Mouse (Mus musculus) WW6 (cell line): ENCODE measurements around the gene Wipf2.
"Not testable (repeated sequence)": the region's sequence is repeated elsewhere in the genome, so short reads cannot be mapped to it uniquely, and the experiment has no call there.

Source experiments
- DNase-seq: peaks from one replicate; pipeline ENCODE4 v3.0.0-alpha.2; 2013; ENCODE audit warnings: low read depth, low spot score

Gene Wipf2

DNA sequence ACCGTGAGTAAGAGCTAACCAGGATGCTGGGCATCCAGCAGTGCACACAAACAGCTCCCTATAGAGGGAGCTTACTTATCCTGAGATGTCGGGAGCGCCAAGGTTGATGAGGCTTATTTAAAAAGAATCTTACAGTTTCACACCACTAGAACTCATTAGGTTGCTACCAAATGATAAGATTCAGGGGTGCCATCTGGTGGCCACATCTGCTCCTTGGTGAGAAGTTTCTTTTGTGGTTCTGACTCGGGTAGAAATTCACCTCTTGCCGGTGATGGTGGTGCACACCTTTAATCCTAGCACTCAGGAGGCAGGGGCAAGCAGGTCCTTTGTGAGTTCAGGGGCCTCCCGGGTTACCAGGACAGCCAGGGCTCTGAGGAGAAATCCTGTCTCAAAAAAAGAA, 46.2 kb downstream of the Wipf2 start:
- DNase-seq, result no peak

GRCm38 (mm10) chr11:98910415-98910814, 47.0 kb downstream of the Wipf2 start:
- DNase-seq, result no peak

DNA sequence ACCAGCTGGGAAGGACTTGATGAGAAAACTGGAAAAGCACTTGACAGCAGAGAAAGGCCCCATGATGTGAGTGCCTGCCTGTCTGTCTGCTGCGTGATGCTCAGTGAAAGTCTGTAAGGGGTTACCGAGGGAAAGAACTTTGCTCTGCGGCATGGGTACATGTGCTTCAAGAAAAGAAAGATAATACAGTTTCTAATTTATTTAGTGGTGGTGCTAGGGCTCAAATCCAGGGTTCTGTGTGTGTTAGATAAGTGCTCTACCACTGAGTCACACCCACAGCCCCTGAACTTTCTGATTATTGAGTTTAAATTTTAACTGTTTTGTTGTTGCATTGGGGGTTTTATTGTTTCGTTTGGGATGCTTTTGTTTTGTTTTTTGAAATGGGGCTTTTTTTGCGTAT, 48.1 kb downstream of the Wipf2 start:
- DNase-seq, result no peak

DNA sequence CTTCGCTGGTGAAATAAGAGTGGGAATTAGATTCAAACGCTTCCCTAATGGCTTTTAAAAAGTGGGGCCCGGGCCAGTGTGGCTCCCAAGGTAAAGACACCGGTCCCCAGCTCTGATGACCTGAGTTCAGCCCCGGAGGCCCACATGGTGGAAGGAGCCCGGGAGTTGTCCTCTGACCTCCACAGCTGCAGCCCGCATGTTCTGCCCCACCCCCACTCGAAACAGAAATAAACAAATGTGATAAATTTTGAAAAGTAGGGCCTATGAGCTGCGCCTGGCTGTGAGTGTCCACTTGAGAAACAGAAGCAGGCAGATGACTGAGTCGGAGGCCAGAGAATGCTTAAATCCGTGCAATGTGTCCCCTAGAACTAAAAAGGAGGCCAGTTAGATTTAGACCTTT, 50.8 kb downstream of the Wipf2 start:
- DNase-seq, result no peak

DNA sequence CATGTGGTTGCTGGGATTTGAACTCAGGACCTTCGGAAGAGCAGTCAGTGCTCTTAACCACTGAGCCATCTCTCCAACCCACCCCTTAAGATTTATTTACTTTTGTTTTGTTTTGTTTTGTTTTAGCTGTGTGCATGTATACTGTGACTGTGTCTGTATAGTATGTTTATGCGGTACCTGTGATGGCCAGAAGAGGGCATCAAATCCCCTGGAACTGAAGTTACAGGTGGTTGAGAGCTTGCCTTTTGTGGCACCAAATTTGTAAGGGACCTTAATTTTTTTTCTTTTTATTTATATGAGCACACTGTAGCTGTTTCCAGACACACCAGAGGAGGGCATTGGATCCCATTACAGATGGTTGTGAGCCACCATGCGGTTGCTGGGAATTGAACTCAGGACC, 52.9 kb downstream of the Wipf2 start:
- not testable (repeated sequence) for DNase-seq

DNA sequence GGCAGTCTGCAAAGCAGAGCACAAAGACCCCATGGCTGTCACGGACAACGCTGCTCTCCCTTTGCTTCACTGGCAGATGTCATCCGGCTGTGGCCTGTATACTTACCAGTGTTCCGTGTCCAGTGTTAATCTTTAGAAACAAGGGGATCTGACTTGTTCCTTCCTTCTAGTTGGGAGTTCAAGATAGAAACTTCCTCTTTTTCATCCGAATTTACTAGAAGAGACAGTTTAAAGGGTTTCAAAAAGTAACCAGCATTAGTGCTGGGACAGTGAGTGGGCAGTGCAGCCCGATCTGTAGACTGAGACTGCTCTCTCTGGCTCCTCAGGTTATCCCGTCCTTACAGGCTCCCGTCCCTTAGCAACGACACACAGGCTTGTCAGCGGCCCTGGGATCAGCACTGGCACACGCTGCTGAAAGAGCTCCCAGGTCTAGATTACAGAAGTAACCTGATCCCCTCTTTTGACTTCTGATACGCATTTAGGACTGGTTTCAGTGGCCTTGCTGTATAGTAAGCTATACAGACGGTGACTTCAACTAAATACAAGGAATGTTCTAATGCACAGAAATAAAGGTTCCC, 54.1 kb downstream of the Wipf2 start:
- no peak for DNase-seq

DNA sequence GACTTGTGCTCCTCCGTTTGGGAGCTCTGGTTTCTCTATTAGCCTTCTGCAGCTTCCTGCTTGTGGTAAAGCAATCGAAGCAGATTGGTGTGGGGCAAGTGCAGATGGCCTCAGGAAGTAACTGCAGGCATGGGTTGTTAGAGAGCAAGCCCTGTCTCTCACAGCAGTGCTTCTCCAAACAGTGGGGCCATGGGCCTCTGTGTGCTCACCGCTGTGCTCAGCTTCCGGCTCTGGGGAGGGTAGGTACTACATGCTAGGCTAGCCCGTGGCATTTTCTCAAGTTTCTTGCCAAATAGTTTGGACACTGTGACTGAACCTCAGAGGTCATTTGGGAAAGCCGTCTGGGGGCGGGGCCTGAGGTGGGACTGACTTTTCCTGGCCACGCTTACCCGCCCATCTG, 54.8 kb downstream of the Wipf2 start:
- DNase-seq, result no peak

- no peak for DNase-seq
Measured at GRCm38 (mm10) chr11:98919009-98919408, 55.6 kb downstream of the Wipf2 start.

DNA sequence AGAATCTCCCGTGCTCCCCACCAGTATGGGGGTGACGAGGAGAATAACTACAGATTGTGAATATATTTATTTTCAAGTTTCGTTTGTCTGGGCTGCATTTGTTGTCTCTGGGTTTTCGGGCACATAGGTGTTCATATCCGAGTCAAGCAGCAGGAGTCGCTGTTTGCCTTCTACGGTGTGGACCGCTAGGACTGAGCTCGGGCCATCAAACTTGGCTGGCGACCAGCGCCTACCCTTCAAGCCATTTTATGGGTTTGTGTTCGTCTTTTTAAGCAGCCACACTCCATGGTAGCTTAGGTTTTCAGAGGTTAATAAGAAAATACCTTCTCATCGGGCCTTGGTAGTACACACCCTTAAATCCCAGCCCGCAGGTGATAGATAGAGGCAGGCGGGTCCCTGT, 58.4 kb downstream of the Wipf2 start:
- not testable (repeated sequence) for DNase-seq

DNA sequence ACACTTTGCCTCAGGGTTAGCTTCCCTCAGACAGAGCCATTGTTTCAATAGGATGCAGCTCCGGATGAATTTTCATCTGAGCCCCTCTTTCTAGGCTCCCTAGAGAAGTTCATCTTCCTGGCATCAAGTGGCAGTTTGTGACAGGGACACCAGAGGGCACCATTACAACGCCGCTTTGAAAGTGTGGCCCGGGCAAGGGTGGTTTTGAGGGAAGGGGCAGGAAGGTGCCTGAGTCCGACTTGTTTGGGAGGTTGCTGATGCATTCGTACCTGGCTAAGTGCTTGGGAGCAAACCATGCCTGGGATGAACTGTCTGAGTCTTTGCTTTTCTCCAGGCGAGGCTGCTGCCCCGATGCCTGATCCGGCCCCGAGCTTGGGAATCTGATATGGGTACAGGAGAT, 58.9 kb downstream of the Wipf2 start:
- DNase-seq, result not testable (repeated sequence)

DNA sequence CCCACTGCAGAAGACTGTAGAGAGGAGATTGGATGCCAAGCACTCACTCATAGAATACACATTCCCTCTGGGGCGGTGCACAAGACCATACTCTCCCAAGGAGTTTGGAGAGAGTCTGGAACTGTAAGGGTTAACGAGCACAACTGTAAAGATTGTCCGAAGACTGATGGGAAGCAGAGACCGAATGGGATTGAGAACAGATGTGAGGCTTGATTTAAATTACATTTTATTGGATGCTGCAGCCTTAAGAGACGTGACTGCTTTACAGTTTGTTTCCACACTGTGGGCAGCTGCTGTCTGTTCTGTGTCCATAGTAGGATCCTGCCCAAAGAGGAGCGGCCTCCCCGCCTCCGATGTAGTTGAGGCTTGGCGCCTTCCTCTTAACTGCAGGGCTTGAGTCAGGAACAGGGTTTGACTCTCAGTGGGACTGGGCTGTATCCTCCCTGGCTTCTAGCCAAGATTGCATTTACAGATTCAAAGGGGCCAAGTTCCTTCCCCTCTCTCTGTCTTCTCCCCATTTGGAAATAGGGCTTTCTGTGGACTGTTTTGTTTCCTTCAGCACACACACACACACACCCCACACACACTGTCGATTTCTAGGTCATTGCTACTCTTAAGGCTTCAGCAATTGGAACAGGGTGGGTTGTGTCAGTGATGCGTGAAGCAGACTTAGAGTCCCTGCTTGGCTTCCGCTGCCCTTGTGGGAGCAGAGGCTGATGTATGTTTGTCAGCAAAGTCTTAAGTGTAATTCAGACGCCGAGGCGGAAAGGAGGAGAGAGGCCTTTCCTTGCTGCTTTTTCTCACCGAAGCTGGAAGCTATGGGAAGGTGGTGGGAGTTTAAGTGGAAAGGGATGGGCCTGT, 59.6 kb downstream of the Wipf2 start:
- not testable (repeated sequence) for DNase-seq

- DNase-seq, result no peak
Measured at GRCm38 (mm10) chr11:98924633-98925175, 61.3 kb downstream of the Wipf2 start.

GRCm38 (mm10) chr11:98925265-98925721, 61.9 kb downstream of the Wipf2 start:
- DNase-seq, result no peak

DNA sequence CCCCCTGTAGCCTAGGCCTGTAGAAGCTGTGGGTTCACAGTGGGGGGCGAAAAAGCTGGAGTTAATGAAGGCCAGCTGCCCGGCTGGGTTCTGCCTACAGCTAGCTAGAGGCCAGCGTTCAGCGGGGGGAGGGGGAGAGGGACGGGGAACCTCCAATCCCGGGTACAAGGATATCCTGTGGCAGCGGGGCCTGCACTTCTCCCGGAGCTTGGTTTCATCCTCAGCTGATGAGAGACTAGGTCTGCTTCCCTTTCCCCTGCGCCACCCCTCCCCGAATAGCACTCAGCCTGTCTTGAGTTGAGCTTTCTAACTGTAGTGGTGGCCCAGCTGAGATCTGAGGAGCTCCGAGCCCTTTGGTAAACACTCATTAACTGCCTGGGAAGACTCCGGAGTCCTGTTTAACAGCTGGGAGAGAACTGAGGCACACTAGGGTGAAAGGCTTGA, 62.5 kb downstream of the Wipf2 start:
- no peak for DNase-seq

DNA sequence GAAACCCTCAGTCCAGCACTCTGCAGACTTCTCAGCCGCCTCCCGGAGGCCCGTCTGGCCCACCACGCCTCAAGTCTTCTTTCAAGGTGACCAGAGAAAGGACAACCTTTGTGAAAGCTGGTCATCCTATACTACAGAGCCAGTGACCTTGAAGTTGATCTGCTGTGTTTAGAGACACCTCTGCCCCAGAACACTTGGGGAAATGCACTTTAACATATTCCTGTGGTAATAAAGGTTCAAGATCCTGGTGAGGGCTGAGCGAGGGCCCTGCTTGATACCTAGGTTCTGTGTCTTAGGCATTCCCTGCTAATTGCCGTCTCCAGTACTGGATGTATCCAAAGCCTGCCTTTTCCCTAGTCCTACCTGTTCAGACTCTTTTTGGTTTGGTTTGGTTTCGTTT, 63.1 kb downstream of the Wipf2 start:
- DNase-seq, result no peak

- no peak for DNase-seq
Measured at GRCm38 (mm10) chr11:98927438-98928076, 64.1 kb downstream of the Wipf2 start, which contains the start of gene Rara. TSS of gene Rara (plus strand) at chr11:98927818.

DNA sequence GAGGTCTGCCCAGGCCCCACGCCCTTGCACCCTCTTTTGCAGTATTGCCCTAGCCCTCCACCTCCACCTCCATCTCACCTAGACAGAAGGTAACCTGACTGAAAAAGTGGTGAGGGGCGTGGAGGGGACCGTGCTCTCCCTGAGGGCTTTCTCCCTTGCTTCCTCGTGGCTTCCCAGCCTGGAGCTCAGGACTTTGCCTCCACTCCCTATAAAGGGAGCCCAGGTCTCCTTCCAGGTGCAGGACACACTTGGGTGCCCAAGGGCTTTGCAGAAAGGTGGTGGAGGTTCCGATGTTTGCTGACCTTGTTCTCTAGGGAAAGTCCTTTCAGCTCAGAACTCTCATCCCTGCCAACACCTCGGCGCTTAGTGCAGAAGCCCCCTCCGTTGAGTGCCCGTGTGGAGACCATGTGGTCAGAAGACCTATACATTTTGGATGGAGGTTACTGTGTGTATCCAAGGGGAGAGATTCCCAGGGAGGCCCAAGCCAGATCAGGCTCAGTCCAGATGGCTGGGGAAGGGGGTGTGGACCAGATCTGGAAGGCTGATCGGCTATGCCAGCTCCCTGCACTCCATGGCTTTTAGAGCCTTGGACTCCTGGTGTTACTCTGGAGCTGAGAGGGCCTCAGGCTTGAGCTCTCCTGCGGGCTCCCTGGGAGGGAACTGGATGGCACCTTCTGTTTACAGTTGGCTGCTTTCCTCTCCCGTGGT, 64.9 kb downstream of the Wipf2 start:
- DNase-seq, result no peak

GRCm38 (mm10) chr11:98929503-98929902, 66.1 kb downstream of the Wipf2 start:
- DNase-seq, result no peak

DNA sequence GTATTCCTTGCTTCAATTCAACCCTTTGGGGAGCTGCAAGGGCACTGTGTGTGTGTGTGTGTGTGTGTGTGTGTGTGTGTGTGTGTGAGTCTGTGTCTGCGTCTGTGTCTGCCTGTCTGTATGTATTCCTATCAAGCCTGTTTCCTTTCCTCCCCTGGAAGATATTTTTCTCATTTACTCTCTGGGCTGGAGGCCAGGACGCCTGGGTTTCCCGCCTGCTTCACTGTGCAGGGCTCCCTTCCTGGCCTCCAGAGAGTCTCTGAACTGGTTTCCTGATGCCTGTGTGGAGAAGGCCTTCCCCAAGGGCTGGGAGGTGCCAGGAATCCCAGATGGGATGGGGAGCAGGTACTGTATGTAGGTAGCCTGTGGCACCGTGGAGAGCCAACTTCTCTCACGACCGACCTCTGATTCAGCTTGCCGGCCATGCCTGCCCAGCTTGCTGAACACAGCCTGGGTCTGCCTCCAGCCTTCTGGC, 66.7 kb downstream of the Wipf2 start:
- no peak for DNase-seq

DNA sequence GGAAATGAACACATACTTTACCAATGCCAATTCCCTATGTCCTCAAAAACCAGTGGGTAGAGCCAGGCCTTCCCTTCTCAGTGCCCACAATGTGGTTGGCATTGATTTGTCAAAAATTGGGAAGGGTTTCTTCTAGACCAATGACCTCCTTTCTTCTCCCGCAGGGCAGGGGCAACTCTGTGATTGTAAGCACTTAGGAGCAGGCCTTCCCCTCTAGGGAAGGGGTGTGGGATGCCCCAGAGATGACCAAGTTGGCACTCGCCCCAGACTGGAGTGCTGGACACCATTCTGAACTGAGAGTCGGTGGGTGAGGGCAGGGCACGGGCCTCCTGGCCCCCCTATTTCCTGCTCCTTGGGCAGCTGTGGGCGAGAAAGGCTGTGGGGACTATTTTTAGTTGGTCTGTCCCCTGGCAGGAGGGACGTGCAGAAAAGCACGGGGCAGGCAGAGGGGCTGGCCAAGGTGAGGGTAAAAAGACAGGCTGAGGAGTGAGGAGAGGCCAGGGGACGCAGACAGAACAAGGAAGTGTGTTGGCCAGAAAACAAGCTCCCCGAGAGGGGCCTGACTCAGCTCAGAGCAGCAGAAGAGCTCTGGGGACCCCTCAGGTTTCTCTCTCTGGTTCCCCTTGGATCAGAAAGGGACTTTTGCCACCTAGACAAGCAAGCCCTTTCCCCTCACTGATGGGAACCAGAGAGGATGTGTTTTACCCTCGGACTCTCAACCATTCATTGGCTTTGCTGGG, 67.5 kb downstream of the Wipf2 start:
- no peak for DNase-seq
